Mouse (Mus musculus) hindbrain, embryonic 11.5 days (tissue): ENCODE results near the gene Masp2. TPM values are rescaled to one million over a fixed set of nuclear protein-coding genes. Genes with fewer than 3 reads are reported as not detected.

ENCODE experiments used
- ATAC-seq: fragments of 200-750 bp; cut with Nextera tagmentation; 2 replicates; pipeline ENCODE4 v1.8.0; 2017; ENCODE audit warnings: mild to moderate bottlenecking, moderate TSS enrichment, moderate library complexity; ENCODE audit not compliant: low FRiP score
- DNase-seq: peaks from one replicate; pipeline ENCODE4 v3.0.0-alpha.2; 2015; ENCODE audit warnings: low spot score
- H3K27ac ChIP-seq: fragments of 300-500 bp; sonication (generic); 2 replicates; pipeline ENCODE4 v1.5.1; 2014; ENCODE audit warnings: mild to moderate bottlenecking, low read depth, low read length
- H3K27me3 ChIP-seq: fragments of 300-500 bp; sonication (generic); 2 replicates; pipeline ENCODE4 v1.6.1; 2014; ENCODE audit warnings: mild to moderate bottlenecking, low read length, moderate library complexity, mixed read lengths; ENCODE audit not compliant: control insufficient read depth, insufficient read depth
- H3K36me3 ChIP-seq: fragments of 300-500 bp; sonication (generic); 2 replicates; pipeline ENCODE4 v1.6.1; 2014; ENCODE audit warnings: mild to moderate bottlenecking, low read length, moderate library complexity, mixed read lengths; ENCODE audit not compliant: control insufficient read depth, insufficient read depth
- H3K4me1 ChIP-seq: fragments of 300-500 bp; sonication (generic); replicated peaks from 2 replicates; pipeline ENCODE4 v1.6.1; 2014; ENCODE audit warnings: low read length, mixed read lengths; ENCODE audit not compliant: control insufficient read depth, insufficient read depth
- H3K4me2 ChIP-seq: fragments of 300-500 bp; sonication (generic); replicated peaks from 2 replicates; pipeline ENCODE4 v1.6.1; 2014; ENCODE audit warnings: mild to moderate bottlenecking, low read depth, low read length
- H3K4me3 ChIP-seq: fragments of 300-500 bp; sonication (generic); 2 replicates; pipeline ENCODE4 v1.5.1; 2014; ENCODE audit warnings: low read depth, low read length
- H3K9ac ChIP-seq: fragments of 300-500 bp; sonication (generic); 2 replicates; pipeline ENCODE4 v1.6.1; 2014; ENCODE audit warnings: low read depth, low read length
- H3K9me3 ChIP-seq: fragments of 300-500 bp; sonication (generic); 2 replicates; pipeline ENCODE4 v1.6.1; 2016; ENCODE audit warnings: low read length; ENCODE audit not compliant: control insufficient read depth
- WGBS: fragments of 180-500 bp; shearing (Covaris S2); extraction: QIAGEN DNeasy Blood & Tissue Kit; methylation state at CpG from one replicate; pipeline ENCODE4 v1.1.7; 2014; 5-methylcytosine and 5-hydroxymethylcytosine counted together
- polyA plus RNA-seq: library from polyadenylated mRNA; unstranded; fragments of >200 nt; fragmentation: Nextera tagmentation; extraction: Ambion mirVana; gene quantifications from 2 replicates; pipeline ENCODE4 v1.2.1, GENCODE M21; 2014

Masp2 gene
- polyA plus RNA-seq, 1 experiment from 2014 or later = 0.25 TPM

- ATAC-seq = no peak
- WGBS = 88% methylated on average over 4 of the region's 4 CpGs
- Histone ChIP-seq H3K27ac (no peak overlapping the region), H3K4me3 (no peak overlapping the region), H3K9ac (no peak overlapping the region), H3K4me1 (no peaks in the 10 kb centered on the region; the same call in 1 of the 2 replicates), H3K36me3 (peaks cover 28% of the 10 kb centered on the region), H3K27me3 (no peaks in the 10 kb centered on the region), H3K9me3 (no peaks in the 10 kb centered on the region), H3K4me2 (no peak overlapping the region)
- DNase-seq = no peak
Observed at GRCm38 (mm10) chr4:148623609-148624008, 21.3 kb downstream of the Masp2 start.

- Histone ChIP-seq H3K4me1 (no peaks in the 10 kb centered on the region; the same call in 1 of the 2 replicates), H3K27ac (no peak overlapping the region), H3K27me3 (no peaks in the 10 kb centered on the region), H3K9me3 (no peaks in the 10 kb centered on the region), H3K36me3 (peaks cover 17% of the 10 kb centered on the region), H3K4me2 (0 out of 2 replicates have a peak overlapping the region, but pooled peaks have one; percentile 15), H3K4me3 (peak overlapping the region; percentile 100), H3K9ac (no peak overlapping the region; the same call in 1 of the 2 replicates)
- DNase-seq (no peak), ATAC-seq (no peak)
- WGBS = 84% methylated on average over 10 of the region's 10 CpGs
Observed at GRCm38 (mm10) chr4:148625010-148625409, 22.7 kb downstream of the Masp2 start.

DNA sequence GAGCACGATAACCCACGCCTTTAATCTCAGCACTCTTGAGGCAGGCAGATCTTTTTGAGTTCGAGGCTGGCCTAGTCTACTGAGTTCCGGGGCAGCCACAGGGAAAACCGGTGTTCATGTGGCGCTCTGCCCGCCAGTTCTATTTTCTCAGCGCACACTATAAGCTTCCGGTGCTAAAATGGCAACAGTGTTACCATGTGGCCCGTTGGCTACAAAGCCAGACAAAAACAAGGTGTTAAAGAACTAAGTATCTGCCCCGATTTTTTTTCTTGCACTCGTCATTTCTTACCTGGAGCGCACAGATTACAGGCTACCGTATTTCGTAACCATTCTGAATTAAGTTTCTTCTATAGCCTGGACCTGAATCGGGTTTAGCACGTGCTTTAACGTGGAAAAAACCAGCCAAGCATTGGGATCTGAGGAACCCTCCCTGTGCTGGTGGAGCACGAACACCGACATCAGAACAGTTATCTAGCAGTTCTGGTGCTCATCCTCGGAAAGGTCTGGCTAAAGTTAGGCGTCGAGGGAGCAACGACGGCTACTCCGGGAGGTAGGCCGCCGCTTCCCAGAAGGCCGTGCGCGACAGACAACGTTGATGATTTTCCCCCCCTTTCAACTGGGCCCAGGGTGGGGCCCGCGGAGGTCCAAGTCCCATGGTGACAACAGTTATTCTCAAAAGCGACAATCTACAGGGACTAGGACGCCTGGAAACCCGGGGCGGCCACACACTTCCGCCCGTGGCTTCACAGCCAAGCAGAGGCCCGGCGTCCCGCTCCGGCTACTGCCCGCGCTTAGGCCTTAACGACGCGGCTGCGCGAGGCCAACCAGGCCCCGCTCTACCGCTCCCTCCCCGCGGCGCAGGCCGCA, 23.6 kb downstream of the Masp2 start:
- ATAC-seq (peak; percentile 71), DNase-seq (peak; percentile 77)
- Histone ChIP-seq H3K4me2 (peak overlapping the region; percentile 40), H3K4me3 (peak overlapping the region; percentile 100), H3K27me3 (no peaks in the 10 kb centered on the region), H3K4me1 (no peaks in the 10 kb centered on the region; the same call in 1 of the 2 replicates), H3K27ac (peak overlapping the region; percentile 87), H3K9ac (peak overlapping the region; percentile 100), H3K9me3 (no peaks in the 10 kb centered on the region), H3K36me3 (peaks cover 17% of the 10 kb centered on the region)
- under 1% methylated on average over 57 of the region's 57 CpGs for WGBS

GRCm38 (mm10) chr4:148626623-148627185, 24.4 kb downstream of the Masp2 start, which contains the start of gene Tardbp:
Tardbp (minus strand) TSS chr4:148627019.
- Histone ChIP-seq H3K27ac (peak within 1 kb of the TSS; percentile 87), H3K36me3 (peaks cover 13% of the 10 kb centered on the region), H3K9me3 (no peaks in the 10 kb centered on the region), H3K4me2 (peak within 1 kb of the TSS; percentile 40), H3K9ac (peak within 1 kb of the TSS; percentile 100), H3K4me3 (peak within 1 kb of the TSS; percentile 100), H3K27me3 (no peaks in the 10 kb centered on the region), H3K4me1 (no peaks in the 10 kb centered on the region; the same call in 1 of the 2 replicates)
- ATAC-seq = peak; percentile 95
- WGBS = under 1% methylated on average over 49 of the region's 51 CpGs
- DNase-seq = peak; percentile 98

DNA sequence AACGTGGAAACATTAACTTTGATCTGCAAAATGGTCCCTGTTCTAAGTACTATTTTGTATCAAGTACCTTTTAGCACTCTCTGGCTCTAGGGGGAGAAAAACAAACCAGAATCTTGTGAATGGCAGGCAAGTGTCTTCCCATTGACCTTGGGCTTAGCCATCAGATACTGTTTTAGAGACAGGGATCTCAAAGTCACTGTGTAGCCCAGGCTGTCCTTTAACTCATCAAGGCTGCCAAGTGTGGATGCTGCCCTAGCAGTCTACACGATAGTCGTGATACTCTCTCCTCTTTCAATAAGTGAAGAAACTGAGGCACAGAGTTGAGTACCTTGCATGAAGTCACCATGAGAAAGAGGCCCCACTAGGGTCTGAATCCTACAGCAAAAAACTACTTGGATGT, 24.9 kb downstream of the Masp2 start:
- Histone ChIP-seq H3K4me1 (no peaks in the 10 kb centered on the region; the same call in 1 of the 2 replicates), H3K9me3 (no peaks in the 10 kb centered on the region), H3K27ac (no peak overlapping the region), H3K27me3 (no peaks in the 10 kb centered on the region), H3K4me2 (no peak overlapping the region), H3K9ac (no peak overlapping the region), H3K36me3 (peaks cover 10% of the 10 kb centered on the region), H3K4me3 (peak overlapping the region; percentile 100; the same call in 1 of the 2 replicates)
- WGBS = 60% methylated on average over 3 of the region's 3 CpGs
- ATAC-seq = peak; percentile 39
- no peak for DNase-seq

DNA sequence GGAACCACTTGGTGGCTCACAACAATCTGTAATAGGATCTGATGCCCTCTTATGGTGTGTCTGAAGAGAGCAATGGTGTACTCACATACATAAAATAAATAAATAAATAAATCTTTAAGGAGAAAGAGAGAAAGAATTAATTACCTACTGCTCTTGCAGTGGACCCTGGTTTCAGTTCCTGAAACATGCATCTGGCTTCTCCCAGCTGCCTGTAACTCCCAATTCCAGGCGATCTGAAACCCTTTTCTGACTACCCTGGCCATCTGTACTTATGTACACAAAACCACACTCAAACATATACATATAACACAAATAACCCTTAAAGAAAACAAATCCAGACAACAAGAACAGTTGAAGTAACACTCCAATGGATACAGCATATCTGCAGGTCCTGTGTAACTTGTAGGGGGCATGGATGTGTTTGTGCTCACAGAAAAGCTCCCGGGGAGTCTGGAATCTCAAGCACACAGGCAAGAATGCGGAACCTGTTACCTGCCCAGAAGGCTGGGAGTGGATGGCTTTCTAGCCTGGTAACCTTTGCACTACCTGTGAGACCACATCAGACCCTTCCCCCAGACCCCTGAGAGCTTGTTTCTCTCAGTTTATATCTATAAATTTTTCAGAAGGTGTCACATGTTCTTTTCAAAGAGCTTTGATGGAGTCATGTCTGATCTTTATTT, 29.8 kb downstream of the Masp2 start:
- Histone ChIP-seq H3K27ac (no peak overlapping the region), H3K27me3 (no peaks in the 10 kb centered on the region), H3K4me2 (no peak overlapping the region), H3K4me1 (no peaks in the 10 kb centered on the region), H3K9me3 (no peaks in the 10 kb centered on the region), H3K4me3 (no peak overlapping the region), H3K36me3 (no peaks in the 10 kb centered on the region), H3K9ac (no peak overlapping the region)
- no peak for DNase-seq
- ATAC-seq = no peak
- 57% methylated on average over 3 of the region's 3 CpGs for WGBS

DNA sequence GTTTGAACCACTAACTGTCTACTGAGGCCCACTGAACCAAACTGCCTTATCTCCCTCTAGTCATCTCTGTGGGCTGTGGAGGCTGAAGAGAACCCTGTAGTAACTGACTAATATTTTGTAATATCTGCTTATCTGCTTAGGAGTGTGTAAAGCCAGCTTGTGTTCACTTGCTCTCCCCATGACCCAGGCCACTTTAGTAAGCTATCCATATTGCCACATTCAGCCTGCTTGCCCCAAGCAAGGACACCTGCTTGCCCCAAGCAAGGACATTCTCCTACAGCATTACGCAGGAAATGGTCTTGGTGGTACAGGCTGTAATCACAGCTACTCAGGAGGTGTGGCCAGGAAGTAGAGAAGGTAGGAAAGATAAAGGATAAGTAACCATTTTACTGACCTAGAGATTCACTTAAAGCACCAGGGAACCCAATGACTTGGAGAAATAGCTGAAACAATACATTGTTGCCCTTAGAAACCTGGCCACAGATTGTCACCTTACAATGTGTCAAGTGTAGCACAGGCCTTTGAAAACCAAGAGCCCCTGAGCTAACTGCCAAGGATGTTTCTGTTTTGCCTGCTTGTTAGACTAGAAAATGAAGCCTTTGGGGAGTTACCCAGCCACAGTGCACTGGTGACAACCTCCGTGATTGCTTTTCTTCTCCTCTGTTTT, 31.2 kb downstream of the Masp2 start:
- Histone ChIP-seq H3K36me3 (no peaks in the 10 kb centered on the region), H3K4me2 (no peak overlapping the region), H3K27ac (no peak overlapping the region), H3K4me1 (no peaks in the 10 kb centered on the region), H3K4me3 (no peak overlapping the region), H3K9me3 (no peaks in the 10 kb centered on the region), H3K27me3 (no peaks in the 10 kb centered on the region), H3K9ac (no peak overlapping the region)
- ATAC-seq (no peak), DNase-seq (no peak)
- 80% methylated on average over 2 of the region's 2 CpGs for WGBS

DNA sequence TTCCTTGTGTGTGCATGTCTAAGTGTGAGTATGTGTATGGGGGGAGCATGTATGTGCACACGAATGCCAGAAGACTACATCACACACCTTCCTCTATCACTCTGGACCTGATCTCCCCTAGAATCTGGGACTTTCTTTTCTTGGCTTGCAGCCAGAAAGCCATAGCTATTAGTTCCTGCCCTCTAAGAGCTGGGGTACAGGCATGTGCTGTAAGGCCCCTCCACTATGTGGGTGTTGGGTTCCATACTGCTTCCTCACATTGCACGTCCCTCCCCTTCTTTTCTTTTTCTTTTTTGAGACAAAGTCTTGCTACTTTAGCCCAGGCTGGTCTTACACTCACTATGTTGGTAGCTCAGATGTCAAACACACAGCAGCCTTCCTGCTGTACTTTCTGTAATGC, 33.0 kb downstream of the Masp2 start:
- DNase-seq (no peak), ATAC-seq (no peak)
- no peaks in the 10 kb centered on the region for H3K9me3 ChIP-seq
- H3K4me3 ChIP-seq = no peak overlapping the region
- H3K9ac ChIP-seq = no peak overlapping the region
- H3K4me1 ChIP-seq = no peaks in the 10 kb centered on the region
- H3K4me2 ChIP-seq = no peak overlapping the region
- no peaks in the 10 kb centered on the region for H3K36me3 ChIP-seq
- 74% methylated on average over 2 of the region's 2 CpGs for WGBS
- H3K27me3 ChIP-seq = no peaks in the 10 kb centered on the region
- H3K27ac ChIP-seq = no peak overlapping the region
